In genomic region chrX:134296301-134296700, GRCm38 (mm10) we compare ENCODE assay signal across 9 mouse cellular contexts. TPM values are rescaled to one million over a fixed set of nuclear protein-coding genes. Genes with fewer than 3 reads are reported as not detected.
DNase-seq lines count a peak whose midpoint lies in the region; ATAC-seq and TF ChIP-seq lines count a peak whose summit lies in the region.
"Had no signal": no experiment of that assay in that cellular context is flagged by ENCODE, and none has a peak within 500 bp of the region (broad histone marks: within the 10 kb centered on the region; RNA-seq: fewer than 3 reads in every experiment).

No protein-coding gene starts in this region.

- no peak for TF ChIP-seq EP300 in liver, postnatal 0 days (IDR thresholded peaks at IDR 0.05; ENCODE audit: low read depth)

- WGBS in forebrain, embryonic 15.5 days = 33% methylated on average over 9 of the region's 9 CpGs
- 21% methylated on average over 9 of the region's 9 CpGs for WGBS in liver, postnatal 0 days (ENCODE audit: insufficient replicate concordance)
- 26% methylated on average over 9 of the region's 9 CpGs for WGBS in small intestine, adult 2 months

- no peaks in the 10 kb centered on the region for H3K4me1 ChIP-seq in forebrain, embryonic 15.5 days
- H3K4me1 ChIP-seq in liver, postnatal 0 days (ENCODE audit: insufficient read depth) = no peaks in the 10 kb centered on the region
- H3K4me1 ChIP-seq in small intestine, adult 2 months (ENCODE audit: control insufficient read depth, insufficient read depth, insufficient read length, low read length) = no peaks in the 10 kb centered on the region; the same call in 1 of the 2 replicates

- peak overlapping the region; percentile 61 for H3K4me3 ChIP-seq in layer of hippocampus, adult 2 months
- H3K4me3 ChIP-seq in forebrain, embryonic 15.5 days = peak overlapping the region; percentile 56
- H3K4me3 ChIP-seq in liver, postnatal 0 days (ENCODE audit: low read depth, low read length) = 0 out of 2 replicates have a peak overlapping the region, but pooled peaks have one; percentile 6
- peak overlapping the region; percentile 28; the same call in 1 of the 2 replicates for H3K4me3 ChIP-seq in small intestine, adult 2 months (ENCODE audit: low read depth, low read length)

- TF ChIP-seq POLR2A in small intestine, adult 2 months (IDR thresholded peaks at IDR 0.05; ENCODE audit: low read depth, low read length) = no peak

- peak overlapping the region; percentile 88 for H3K27ac ChIP-seq in layer of hippocampus, adult 2 months
- peak overlapping the region; percentile 89 for H3K27ac ChIP-seq in forebrain, embryonic 15.5 days (replicated peaks)
- H3K27ac ChIP-seq in liver, postnatal 0 days (ENCODE audit: low read depth) = no peak overlapping the region
- no peak overlapping the region for H3K27ac ChIP-seq in small intestine, adult 2 months (ENCODE audit: insufficient read depth, low read depth, low read length)

- no peaks in the 10 kb centered on the region for H3K36me3 ChIP-seq in forebrain, embryonic 15.5 days
- H3K36me3 ChIP-seq in liver, postnatal 0 days (replicated peaks; ENCODE audit: insufficient read depth, low read length) = no peaks in the 10 kb centered on the region
- H3K36me3 ChIP-seq in small intestine, adult 2 months (ENCODE audit: control insufficient read depth, insufficient read depth, low read length) = no peaks in the 10 kb centered on the region

- no peaks in the 10 kb centered on the region for H3K9me3 ChIP-seq in forebrain, embryonic 15.5 days
- H3K9me3 ChIP-seq in liver, postnatal 0 days (ENCODE audit: low read length) = no peaks in the 10 kb centered on the region

- DNase-seq in layer of hippocampus, adult 2 months (ENCODE audit: low spot score in 2 of 2) = no peak
- no peak for DNase-seq in layer of hippocampus, adult 9-10 months (ENCODE audit: low spot score)
- peak; percentile 63 for DNase-seq in cerebellum, adult 11 months
- DNase-seq in kidney, adult 11 months = peak; percentile 32
- no peak for DNase-seq in liver, postnatal 0 days
- DNase-seq in gastrocnemius, postnatal 10 days = no peak

- TF ChIP-seq CTCF in layer of hippocampus, adult 2 months (conservative IDR thresholded peaks at IDR 0.05) = no peak
- TF ChIP-seq CTCF in liver, postnatal 0 days (IDR thresholded peaks at IDR 0.05; ENCODE audit: low read depth) = no peak
- TF ChIP-seq CTCF in small intestine, adult 2 months (IDR thresholded peaks at IDR 0.05; ENCODE audit: extremely low read depth, insufficient read length, insufficient replicate concordance, low read depth, low read length) = no peak

- peak overlapping the region; percentile 50 for H3K4me2 ChIP-seq in forebrain, embryonic 15.5 days (replicated peaks)
- peak overlapping the region; percentile 42 for H3K4me2 ChIP-seq in liver, postnatal 0 days (ENCODE audit: low read depth, low read length)

- no peaks in the 10 kb centered on the region for H3K27me3 ChIP-seq in forebrain, embryonic 15.5 days
- peaks cover 26% of the 10 kb centered on the region; the same call in 1 of the 2 replicates for H3K27me3 ChIP-seq in liver, postnatal 0 days (ENCODE audit: insufficient read depth, low read length)
- no peaks in the 10 kb centered on the region for H3K27me3 ChIP-seq in small intestine, adult 2 months (ENCODE audit: control insufficient read depth, insufficient read depth, low read length)

- ATAC-seq in forebrain, embryonic 15.5 days (replicated peaks) = peak; percentile 44
- no peak for ATAC-seq in liver, postnatal 0 days

- H3K9ac ChIP-seq in forebrain, embryonic 15.5 days (replicated peaks) = peak overlapping the region; percentile 67
- no peak overlapping the region for H3K9ac ChIP-seq in liver, postnatal 0 days (replicated peaks)

RNA-seq across cellular contexts. Expression of gene Tmem35a, which starts 1.3 kb away (rescaled TPM):
- 10 to 100 TPM; 47.1 to 53.0 TPM for total RNA-seq in layer of hippocampus, adult 2 months (2021)
- 111 and 123 TPM in 2 replicates for polyA plus RNA-seq in forebrain, embryonic 15.5 days (2015; fragmentation: Nextera tagmentation; extraction: Ambion mirVana)
- 1.2 and 1.3 TPM in 2 replicates for polyA plus RNA-seq in liver, postnatal 0 days (2015; fragmentation: Nextera tagmentation; extraction: Ambion mirVana)
- polyA plus RNA-seq in small intestine, adult 2 months (2012; rRNA removed) = 0.11 and 0.37 TPM in 2 replicates
- 1 to 10 TPM; 1.5 to 1.7 TPM for total RNA-seq in gastrocnemius, postnatal 10 days (2021)
- total RNA-seq: MEL had no signal

RNA-seq across cellular contexts. Expression of gene Cenpi, which starts 11.6 kb away (rescaled TPM):
- total RNA-seq in layer of hippocampus, adult 2 months (2021) = under 1 TPM; 0.23 to 0.42 TPM
- polyA plus RNA-seq in forebrain, embryonic 15.5 days (2015; fragmentation: Nextera tagmentation; extraction: Ambion mirVana) = 14.0 and 14.4 TPM in 2 replicates
- 8.6 and 10.7 TPM in 2 replicates for polyA plus RNA-seq in liver, postnatal 0 days (2015; fragmentation: Nextera tagmentation; extraction: Ambion mirVana)
- 0.29 and 0.94 TPM in 2 replicates for polyA plus RNA-seq in small intestine, adult 2 months (2012; rRNA removed)
- 1 to 10 TPM; 2.3 to 3.2 TPM for total RNA-seq in gastrocnemius, postnatal 10 days (2021)

RNA-seq across cellular contexts. Expression of gene Trmt2b, which starts 19.5 kb away (rescaled TPM):
- 1 to 10 TPM; 8.0 to 8.3 TPM for total RNA-seq in layer of hippocampus, adult 2 months (2021)
- 5.6 and 6.2 TPM in 2 replicates for polyA plus RNA-seq in forebrain, embryonic 15.5 days (2015; fragmentation: Nextera tagmentation; extraction: Ambion mirVana)
- polyA plus RNA-seq in liver, postnatal 0 days (2015; fragmentation: Nextera tagmentation; extraction: Ambion mirVana) = 8.9 and 9.0 TPM in 2 replicates
- 2.6 and 4.4 TPM in 2 replicates for polyA plus RNA-seq in small intestine, adult 2 months (2012; rRNA removed)
- 10 to 100 TPM in 1 of 2 experiments, 1 to 10 TPM in 1; 9.2 to 10.6 TPM for total RNA-seq in gastrocnemius, postnatal 10 days (2021)

Comparison
In these comparisons a context has a peak if more than half of its experiments do, and no peak if none do; other contexts are left out.
1. DNase-seq: peak in cerebellum, adult 11 months (single experiment) and kidney, adult 11 months (single experiment); none in layer of hippocampus, adult 2 months (0 of 2), layer of hippocampus, adult 9-10 months (single experiment), liver, postnatal 0 days (single experiment) and gastrocnemius, postnatal 10 days (single experiment).
2. H3K27ac ChIP-seq: peak in layer of hippocampus, adult 2 months (single experiment) and forebrain, embryonic 15.5 days (single experiment); none in liver, postnatal 0 days (single experiment) and small intestine, adult 2 months (single experiment).
3. H3K4me3 ChIP-seq: peak in every context shown above with its lines; median percentile 61 in layer of hippocampus, adult 2 months; 56 in forebrain, embryonic 15.5 days; 28 in small intestine, adult 2 months; 6 in liver, postnatal 0 days.
4. RNA of gene Tmem35a, which starts 1.3 kb away (polyA plus RNA-seq): 111 to 123 TPM in forebrain, embryonic 15.5 days; 1.2 to 1.3 TPM in liver, postnatal 0 days and 0.11 to 0.37 TPM in small intestine, adult 2 months; every median in the first group is over 10 times any median in the second.